8 mouse cellular contexts compared by ENCODE assay signal in the genomic region with DNA sequence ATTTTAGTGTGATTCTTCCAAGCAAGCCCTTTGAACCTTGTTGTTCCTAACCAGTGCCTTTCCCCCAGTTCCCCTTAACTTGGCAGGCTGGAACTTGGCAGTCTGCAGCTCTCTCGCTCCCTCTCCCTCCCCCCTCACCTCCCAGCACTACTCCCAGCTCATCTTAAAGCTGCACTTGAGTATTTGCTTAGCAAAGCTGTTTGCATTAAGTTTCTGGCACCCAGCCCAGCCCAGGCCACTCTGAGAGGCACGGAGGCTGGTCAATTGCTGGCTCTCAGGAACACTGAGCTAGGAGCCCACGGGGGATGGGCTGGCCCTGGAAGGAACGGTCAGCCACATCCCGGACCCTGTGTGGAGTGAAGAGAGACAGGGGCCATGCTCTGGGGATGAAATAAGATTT.
A peak's percentile ranks its signal among the peaks of the same experiment; 100 is the strongest.
DNase-seq lines count a peak whose midpoint lies in the region; ATAC-seq and TF ChIP-seq lines count a peak whose summit lies in the region.

No protein-coding gene starts in this region.

- ATAC-seq in stomach, embryonic 14.5 days (ENCODE audit: insufficient number of reproducible peaks, insufficient read depth, low FRiP score, low read depth) = peak; percentile 77

- peaks cover 34% of the 10 kb centered on the region for H3K4me1 ChIP-seq in kidney, adult 2 months (ENCODE audit: control insufficient read depth, insufficient read depth, low read length)
- H3K4me1 ChIP-seq in stomach, embryonic 14.5 days (ENCODE audit: control insufficient read depth, insufficient read depth, low read length) = peaks cover 13% of the 10 kb centered on the region; the same call in 1 of the 2 replicates

- H3K4me2 ChIP-seq in stomach, embryonic 14.5 days (replicated peaks; ENCODE audit: low read depth, low read length) = peak overlapping the region; percentile 21; the same call in 1 of the 2 replicates

- no peaks in the 10 kb centered on the region for H3K36me3 ChIP-seq in kidney, adult 2 months (ENCODE audit: control insufficient read depth, insufficient read depth, low read length)
- H3K36me3 ChIP-seq in stomach, embryonic 14.5 days (ENCODE audit: control insufficient read depth, insufficient read depth, low read length) = no peaks in the 10 kb centered on the region

- peak; percentile 71 for DNase-seq in cerebellum, adult 18-20 months
- DNase-seq in cerebellum, adult 9-10 months = no peak
- peak; percentile 84 for DNase-seq in brain, adult 2 months (ENCODE audit: low read depth, low spot score)
- peak; percentile 53 for DNase-seq in gastrocnemius, postnatal 10 days
- peak; percentile 91 for DNase-seq in kidney, adult 2 months
- peak; percentile 94 to 95 for DNase-seq in lung, adult 18-20 months
- no peak for DNase-seq in layer of hippocampus, adult 9-11 months

- H3K9ac ChIP-seq in stomach, embryonic 14.5 days (replicated peaks; ENCODE audit: low read depth, low read length) = no peak overlapping the region

- WGBS in kidney, adult 2 months = 18% methylated on average over 5 of the region's 5 CpGs
- 9% methylated on average over 5 of the region's 5 CpGs for WGBS in stomach, embryonic 14.5 days

- H3K9me3 ChIP-seq in stomach, embryonic 14.5 days (ENCODE audit: control insufficient read depth, low read depth, low read length) = no peaks in the 10 kb centered on the region

- H3K4me3 ChIP-seq in kidney, adult 2 months (ENCODE audit: insufficient read depth, low read depth, low read length) = no peak overlapping the region
- H3K4me3 ChIP-seq in stomach, embryonic 14.5 days (ENCODE audit: low read depth, low read length) = no peak overlapping the region

- H3K27ac ChIP-seq in kidney, adult 2 months (ENCODE audit: insufficient read depth, low read depth, low read length) = peak overlapping the region; percentile 89
- peak overlapping the region; percentile 66; the same call in 1 of the 2 replicates for H3K27ac ChIP-seq in stomach, embryonic 14.5 days (ENCODE audit: low read length)

- TF ChIP-seq CTCF in kidney, adult 2 months (conservative IDR thresholded peaks at IDR 0.05; ENCODE audit: insufficient read depth, insufficient read length, low read depth, low read length) = no peak

- H3K27me3 ChIP-seq in kidney, adult 2 months (replicated peaks; ENCODE audit: control insufficient read depth, insufficient read depth, low read length) = no peaks in the 10 kb centered on the region
- H3K27me3 ChIP-seq in stomach, embryonic 14.5 days (ENCODE audit: control insufficient read depth, insufficient read depth, low read length) = no peaks in the 10 kb centered on the region

- TF ChIP-seq POLR2A in kidney, adult 2 months (IDR thresholded peaks at IDR 0.05; ENCODE audit: low read depth, low read length) = no peak

Comparison
In these comparisons a context has a peak if more than half of its experiments do, and no peak if none do; other contexts are left out.
1. DNase-seq: peak in cerebellum, adult 18-20 months (2 of 2), brain, adult 2 months (single experiment), gastrocnemius, postnatal 10 days (single experiment), kidney, adult 2 months (single experiment) and lung, adult 18-20 months (2 of 2); none in cerebellum, adult 9-10 months (single experiment) and layer of hippocampus, adult 9-11 months (single experiment).